ENCODE assay signal across 9 mouse cellular contexts in the genomic region with DNA sequence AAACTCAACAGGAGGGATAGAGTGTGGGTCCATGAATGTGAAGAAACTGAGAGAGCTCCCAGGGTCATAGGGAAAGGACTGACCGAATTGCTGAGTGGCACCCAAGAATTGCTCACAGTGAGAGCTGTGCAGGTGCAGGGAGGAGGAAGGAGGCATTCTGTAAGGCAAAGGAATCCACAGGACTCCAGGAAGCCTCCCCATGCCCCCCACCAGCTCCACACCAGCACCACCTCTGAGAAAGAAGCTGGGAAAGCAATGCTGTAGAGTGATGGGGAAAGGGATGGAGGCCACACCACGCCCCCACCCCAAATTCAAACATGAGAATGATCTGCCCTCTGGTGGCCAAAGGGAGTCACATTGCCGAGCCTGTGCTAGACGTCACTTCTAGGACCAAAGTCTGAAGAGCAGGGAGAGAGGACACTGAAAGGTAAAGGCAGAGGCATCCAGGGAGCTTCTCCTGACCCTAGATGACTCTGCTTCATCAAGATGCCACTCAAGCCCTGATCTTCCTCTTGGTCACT. TPM values are rescaled to one million over a fixed set of nuclear protein-coding genes. Genes with fewer than 3 reads are reported as not detected.
DNase-seq lines count a peak whose midpoint lies in the region; ATAC-seq and TF ChIP-seq lines count a peak whose summit lies in the region.
"Had no signal": no experiment of that assay in that cellular context is flagged by ENCODE, and none has a peak within 500 bp of the region (broad histone marks: within the 10 kb centered on the region; RNA-seq: fewer than 3 reads in every experiment).

No protein-coding gene starts in this region.

- no peaks in the 10 kb centered on the region for H3K4me1 ChIP-seq in intestine, postnatal 0 days (replicated peaks; ENCODE audit: control insufficient read depth, insufficient read depth, low read length)
- H3K4me1 ChIP-seq in intestine, embryonic 15.5 days (replicated peaks): peaks cover under 1% of the 10 kb centered on the region; the same call in 1 of the 2 replicates
- peaks cover 15% of the 10 kb centered on the region for H3K4me1 ChIP-seq in G1E (ENCODE audit: insufficient read depth, low read depth, low read length)
- peaks cover 8% of the 10 kb centered on the region for H3K4me1 ChIP-seq in liver, adult 2 months (ENCODE audit: control insufficient read depth, insufficient read depth, low read length)

- TF ChIP-seq POLR2A in liver, adult 2 months (IDR thresholded peaks at IDR 0.05; ENCODE audit: extremely low read depth, insufficient read depth, low read length): no peak

- no peak overlapping the region for H3K4me3 ChIP-seq in intestine, postnatal 0 days (ENCODE audit: low read depth, low read length)
- no peak overlapping the region for H3K4me3 ChIP-seq in intestine, embryonic 15.5 days (replicated peaks)
- H3K4me3 ChIP-seq in G1E (ENCODE audit: low read depth, low read length): no peak overlapping the region
- H3K4me3 ChIP-seq in liver, adult 2 months (ENCODE audit: insufficient read depth, low read depth, low read length): no peak overlapping the region
- H3K4me3 ChIP-seq: neural tube, embryonic 12.5 days had no signal

- no peak for ATAC-seq in intestine, postnatal 0 days
- ATAC-seq in intestine, embryonic 15.5 days: no peak
- no peak for ATAC-seq in G1E (ENCODE audit: extremely low read depth, insufficient number of reproducible peaks, low FRiP score, poor library complexity, severe bottlenecking)
- no peak for ATAC-seq in megakaryocyte, adult 5-6 weeks (ENCODE audit: poor library complexity, severe bottlenecking)

- H3K27me3 ChIP-seq in intestine, postnatal 0 days (replicated peaks; ENCODE audit: control insufficient read depth, insufficient read depth, low read length): no peaks in the 10 kb centered on the region
- H3K27me3 ChIP-seq in intestine, embryonic 15.5 days (replicated peaks): no peaks in the 10 kb centered on the region
- peaks cover 6% of the 10 kb centered on the region; the same call in 1 of the 2 replicates for H3K27me3 ChIP-seq in G1E (ENCODE audit: insufficient read depth, low read length)
- no peaks in the 10 kb centered on the region for H3K27me3 ChIP-seq in liver, adult 2 months (ENCODE audit: control insufficient read depth, insufficient read depth, low read length)
- H3K27me3 ChIP-seq: neural tube, embryonic 12.5 days had no signal

- no peak overlapping the region for H3K9ac ChIP-seq in intestine, postnatal 0 days (ENCODE audit: low read depth, low read length)
- no peak overlapping the region for H3K9ac ChIP-seq in intestine, embryonic 15.5 days
- no peak overlapping the region for H3K9ac ChIP-seq in liver, adult 2 months (ENCODE audit: low read depth, low read length)
- H3K9ac ChIP-seq: neural tube, embryonic 12.5 days had no signal

- no peaks in the 10 kb centered on the region for H3K36me3 ChIP-seq in intestine, postnatal 0 days (ENCODE audit: control insufficient read depth, insufficient read depth)
- H3K36me3 ChIP-seq in intestine, embryonic 15.5 days: no peaks in the 10 kb centered on the region
- H3K36me3 ChIP-seq in G1E (replicated peaks): no peaks in the 10 kb centered on the region
- no peaks in the 10 kb centered on the region for H3K36me3 ChIP-seq in liver, adult 2 months (ENCODE audit: control insufficient read depth, insufficient read depth, low read length)
- H3K36me3 ChIP-seq: neural tube, embryonic 12.5 days had no signal

- peak; percentile 88 for TF ChIP-seq CTCF in intestine, postnatal 0 days (IDR thresholded peaks at IDR 0.05; ENCODE audit: low read depth)
- TF ChIP-seq CTCF in G1E (IDR thresholded peaks at IDR 0.05; ENCODE audit: low read depth, low read length): no peak
- peak; percentile 82 for TF ChIP-seq CTCF in liver, adult 2 months (IDR thresholded peaks at IDR 0.05; ENCODE audit: low read depth, low read length)

- 19% methylated on average over 4 of the region's 4 CpGs for WGBS in intestine, postnatal 0 days
- WGBS in intestine, embryonic 15.5 days: 24% methylated on average over 4 of the region's 4 CpGs
- WGBS in liver, adult 2 months: 24% methylated on average over 4 of the region's 4 CpGs

- peaks cover 8% of the 10 kb centered on the region; the same call in 1 of the 2 replicates for H3K79me2 ChIP-seq in liver, adult 2 months (ENCODE audit: control insufficient read depth, insufficient read depth, low read length)

- H3K9me3 ChIP-seq in intestine, postnatal 0 days (ENCODE audit: control insufficient read depth): no peaks in the 10 kb centered on the region
- no peaks in the 10 kb centered on the region for H3K9me3 ChIP-seq in intestine, embryonic 15.5 days
- H3K9me3 ChIP-seq in G1E (replicated peaks): no peaks in the 10 kb centered on the region
- H3K9me3 ChIP-seq: neural tube, embryonic 12.5 days had no signal

- DNase-seq in G1E (ENCODE audit: low spot score): peak; percentile 24
- peak; percentile 40 to 69 for DNase-seq in cerebellum, postnatal 4 days (ENCODE audit: low spot score in 2 of 2)
- DNase-seq in hindlimb bud, embryonic 11.5 days (ENCODE audit: extremely low spot score, low read depth, low spot score): peak; percentile 31
- DNase-seq in liver, adult 2 months (ENCODE audit: extremely low read depth, low read depth, low spot score): peak; percentile 46
- DNase-seq in right cerebral cortex, postnatal 14 days: peak; percentile 56

- no peak overlapping the region for H3K27ac ChIP-seq in intestine, postnatal 0 days (ENCODE audit: low read depth, low read length)
- no peak overlapping the region for H3K27ac ChIP-seq in intestine, embryonic 15.5 days
- no peak overlapping the region for H3K27ac ChIP-seq in liver, adult 2 months (replicated peaks; ENCODE audit: insufficient read depth, low read depth, low read length)
- H3K27ac ChIP-seq: neural tube, embryonic 12.5 days had no signal

- H3K4me2 ChIP-seq in intestine, postnatal 0 days (replicated peaks; ENCODE audit: low read depth): no peak overlapping the region
- no peak overlapping the region for H3K4me2 ChIP-seq in intestine, embryonic 15.5 days (replicated peaks)
- H3K4me2 ChIP-seq: neural tube, embryonic 12.5 days had no signal

RNA-seq across cellular contexts. Expression of a gene that starts 3.6 kb away (rescaled TPM):
- 39.6 and 46.4 TPM in 2 replicates for polyA plus RNA-seq in intestine, postnatal 0 days (2015; fragmentation: Nextera tagmentation; extraction: Ambion mirVana)
- 44.9 and 45.8 TPM in 2 replicates for polyA plus RNA-seq in intestine, embryonic 15.5 days (2015; fragmentation: Nextera tagmentation; extraction: Ambion mirVana)
- total RNA-seq in G1E (2014; fragmentation: Nextera tagmentation) (170 and 182 TPM in 2 replicates), G1E (2017) (18.4 and 22.0 TPM in 2 replicates)
- 297 and 319 TPM in 2 replicates for polyA plus RNA-seq in G1E (2012)
- total RNA-seq in liver, adult 2 months (2014; rRNA removed): 4.6 and 7.0 TPM in 2 replicates
- polyA plus RNA-seq in liver, adult 2 months (2012; rRNA removed): 17.2 and 19.8 TPM in 2 replicates
- 75.6 and 81.8 TPM in 2 replicates for total RNA-seq in megakaryocyte, adult 5-6 weeks (2015)
- 25.9 and 27.6 TPM in 2 replicates for total RNA-seq in megakaryocyte, adult 5-6 weeks (2017)

RNA-seq across cellular contexts. Expression of a gene that starts 37.5 kb away (rescaled TPM):
- polyA plus RNA-seq in intestine, postnatal 0 days (2015; fragmentation: Nextera tagmentation; extraction: Ambion mirVana): 11.3 and 12.2 TPM in 2 replicates
- polyA plus RNA-seq in intestine, embryonic 15.5 days (2015; fragmentation: Nextera tagmentation; extraction: Ambion mirVana): 20.4 and 20.5 TPM in 2 replicates
- total RNA-seq in G1E (2014; fragmentation: Nextera tagmentation) (13.3 and 18.1 TPM in 2 replicates), G1E (2017) (8.0 and 8.2 TPM in 2 replicates)
- polyA plus RNA-seq in G1E (2012): 31.8 and 34.2 TPM in 2 replicates
- 1.3 and 1.4 TPM in 2 replicates for total RNA-seq in liver, adult 2 months (2014; rRNA removed)
- polyA plus RNA-seq in liver, adult 2 months (2012; rRNA removed): 3.0 and 4.4 TPM in 2 replicates
- 6.8 and 9.4 TPM in 2 replicates for total RNA-seq in megakaryocyte, adult 5-6 weeks (2015)
- 5.8 and 9.0 TPM in 2 replicates for total RNA-seq in megakaryocyte, adult 5-6 weeks (2017)
